Mouse (Mus musculus): Measurements from ENCODE around the gene St3gal2. TPM values are rescaled to one million over a fixed set of nuclear protein-coding genes. Genes with fewer than 3 reads are reported as not detected.

The St3gal2 gene
- total and polyA plus RNA-seq, 3 experiments = 16.9 to 44.5 (median 17.0) TPM

DNA sequence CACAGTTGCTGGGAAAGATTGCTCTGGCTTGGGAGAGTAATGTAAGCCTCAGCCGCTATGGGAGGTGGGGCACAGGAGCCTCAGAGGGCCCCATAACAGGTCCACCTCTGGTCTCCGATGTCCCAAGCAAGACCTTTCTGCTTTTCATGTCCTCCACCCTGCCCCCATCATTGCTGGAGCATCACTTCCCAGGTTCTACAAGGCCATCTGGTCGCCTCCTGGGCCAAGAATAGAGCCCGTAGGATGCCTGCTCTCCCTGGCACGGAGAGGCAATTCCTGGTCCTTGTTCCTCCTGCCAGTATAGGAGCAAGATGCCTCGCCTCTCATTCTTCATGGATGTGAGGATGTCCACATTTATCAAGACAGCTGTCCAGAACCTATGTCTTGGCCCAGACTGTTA lies 40.2 kb downstream of the St3gal2 start:
- peaks cover 59 to 87% of the 10 kb centered on the region in 2 experiments for H3K36me3 ChIP-seq (replicated peaks in 1 of 2; ENCODE audit: control insufficient read depth in 1 of 2, insufficient read depth in 1 of 2, low read length in 1 of 2)
- H3K79me2 ChIP-seq (replicated peaks; ENCODE audit: control insufficient read depth, extremely low read depth, insufficient read depth, poor library complexity, severe bottlenecking) = peaks cover 13% of the 10 kb centered on the region
- H3K4me2 ChIP-seq (ENCODE audit: insufficient read depth, low read depth, poor library complexity, severe bottlenecking) = no peak overlapping the region
- no peak overlapping the region for H3K4me3 ChIP-seq (replicated peaks in 1 of 3; ENCODE audit: low read depth in 2 of 3, low read length in 2 of 3, poor library complexity in 1 of 3)
- peaks cover 10 to 25% of the 10 kb centered on the region in 2 experiments for H3K4me1 ChIP-seq (ENCODE audit: control insufficient read depth in 1 of 2, insufficient read depth in 2 of 2)
- TF ChIP-seq CHD2 (IDR thresholded peaks at IDR 0.05; ENCODE audit: low read length) (no peak), MAZ (IDR thresholded peaks at IDR 0.05; ENCODE audit: low read depth, low read length) (no peak), CHD1 (IDR thresholded peaks at IDR 0.05; ENCODE audit: low read depth, low read length) (no peak), RCOR1 (conservative IDR thresholded peaks at IDR 0.05; ENCODE audit: low read depth, low read length) (no peak), E2F4 (IDR thresholded peaks at IDR 0.05; ENCODE audit: insufficient replicate concordance, low read depth, low read length) (no peak), NELFE (IDR thresholded peaks at IDR 0.05; ENCODE audit: low read depth, low read length) (no peak)
- dilution Hi-C loops (cut with MboI; ENCODE audit: extremely low pct_ligation_motif_present, extremely low pct_unique_long_range_greater_than_20kb, low sequenced_read_pairs) (no loop called here), in situ Hi-C loops (cut with MboI; ENCODE audit: low pct_ligation_motif_present, low pct_unique_long_range_greater_than_20kb, low sequenced_read_pairs) (no loop called here)
- DNase-seq (ENCODE audit: extremely low read depth) = no peak
- H3K27ac ChIP-seq (ENCODE audit: insufficient read depth, low read depth) = no peak overlapping the region
- no peaks in the 10 kb centered on the region for H3K9me3 ChIP-seq (replicated peaks; ENCODE audit: low read length)
- H3K9ac ChIP-seq (ENCODE audit: insufficient read depth, low read depth) = no peak overlapping the region
- no peaks in the 10 kb centered on the region for H3K27me3 ChIP-seq (replicated peaks)

DNA sequence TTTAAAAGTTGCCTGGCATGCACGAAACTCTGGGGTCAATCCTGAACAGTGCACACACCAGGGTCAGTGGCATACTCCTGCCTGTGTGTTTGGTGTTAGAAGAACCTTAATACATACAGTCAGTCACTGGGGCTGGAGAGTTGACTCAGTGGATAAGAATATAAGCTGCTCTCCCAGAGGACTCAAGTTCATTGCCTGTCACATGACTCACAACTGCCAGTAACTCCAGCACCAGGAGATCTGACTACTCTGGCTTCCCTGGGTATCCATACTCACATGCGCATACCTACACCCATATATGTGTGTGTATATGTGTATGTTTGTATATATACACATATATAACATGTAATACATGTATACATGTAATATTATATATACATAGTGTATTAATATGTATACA lies 43.3 kb downstream of the St3gal2 start:
- Histone ChIP-seq H3K4me1 (ENCODE audit: control insufficient read depth in 1 of 2, insufficient read depth in 2 of 2) (no peaks in the 10 kb centered on the region), H3K9ac (ENCODE audit: insufficient read depth, low read depth) (no peak overlapping the region), H3K4me2 (ENCODE audit: insufficient read depth, low read depth, poor library complexity, severe bottlenecking) (no peak overlapping the region), H3K4me3 (replicated peaks in 1 of 3; ENCODE audit: low read depth in 2 of 3, low read length in 2 of 3, poor library complexity in 1 of 3) (no peak overlapping the region), H3K27me3 (replicated peaks) (no peaks in the 10 kb centered on the region), H3K9me3 (replicated peaks; ENCODE audit: low read length) (no peaks in the 10 kb centered on the region), H3K36me3 (replicated peaks in 1 of 2; ENCODE audit: control insufficient read depth in 1 of 2, insufficient read depth in 1 of 2, low read length in 1 of 2) (peaks cover 65 to 93% of the 10 kb centered on the region in 2 experiments), H3K27ac (ENCODE audit: insufficient read depth, low read depth) (no peak overlapping the region), H3K79me2 (replicated peaks; ENCODE audit: control insufficient read depth, extremely low read depth, insufficient read depth, poor library complexity, severe bottlenecking) (peaks cover 2% of the 10 kb centered on the region; the same call in 1 of the 2 replicates)
- in situ Hi-C loops (cut with MboI; ENCODE audit: low pct_ligation_motif_present, low pct_unique_long_range_greater_than_20kb, low sequenced_read_pairs) = no loop called here
- no peak for DNase-seq (ENCODE audit: extremely low read depth)
- dilution Hi-C loops (cut with MboI; ENCODE audit: extremely low pct_ligation_motif_present, extremely low pct_unique_long_range_greater_than_20kb, low sequenced_read_pairs) = no loop called here
- TF ChIP-seq KAT2A (IDR thresholded peaks at IDR 0.05; ENCODE audit: insufficient replicate concordance, low read length) (no peak), MAZ (IDR thresholded peaks at IDR 0.05; ENCODE audit: low read depth, low read length) (no peak), HCFC1 (IDR thresholded peaks at IDR 0.05; ENCODE audit: low read depth, low read length) (no peak), JUN (IDR thresholded peaks at IDR 0.05; ENCODE audit: insufficient read depth, low read depth, low read length) (no peak), ELF1 (IDR thresholded peaks at IDR 0.05; ENCODE audit: low read depth, low read length) (no peak), CHD1 (IDR thresholded peaks at IDR 0.05; ENCODE audit: low read depth, low read length) (no peak), ETS1 (conservative IDR thresholded peaks at IDR 0.05; ENCODE audit: low read depth, low read length) (no peak), MAX (IDR thresholded peaks at IDR 0.05; ENCODE audit: low read length) (no peak), JUND (conservative IDR thresholded peaks at IDR 0.05; ENCODE audit: low read depth, low read length) (no peak), NRF1 (IDR thresholded peaks at IDR 0.05; ENCODE audit: low read depth, low read length) (no peak)
